Mouse (Mus musculus) heart, postnatal 0 days (tissue): ENCODE measurements around the gene Lmbrd2. TPM values are rescaled to one million over a fixed set of nuclear protein-coding genes. Genes with fewer than 3 reads are reported as not detected.
"Not testable (repeated sequence)": the region's sequence is repeated elsewhere in the genome, so short reads cannot be mapped to it uniquely, and the experiment has no call there.

ENCODE experiments used
- ATAC-seq: fragments of 200-750 bp; cut with Nextera tagmentation; 2 replicates; pipeline ENCODE4 v1.8.0; 2017; ENCODE audit warnings: low read depth, moderate number of reproducible peaks, moderate library complexity; ENCODE audit not compliant: insufficient read depth
- DNase-seq: peaks from one replicate; pipeline ENCODE4 v3.0.0-alpha.2; 2016; ENCODE audit warnings: low spot score
- H3K27ac ChIP-seq: fragments of 300-500 bp; sonication (generic); 2 replicates; pipeline ENCODE4 v1.5.1; 2014; ENCODE audit warnings: low read depth, mild to moderate bottlenecking
- H3K27me3 ChIP-seq: fragments of 300-500 bp; sonication (generic); 2 replicates; pipeline ENCODE4 v1.6.1; 2014; ENCODE audit warnings: low read length, mixed read lengths; ENCODE audit not compliant: control insufficient read depth, insufficient read depth
- H3K36me3 ChIP-seq: fragments of 300-500 bp; sonication (generic); replicated peaks from 2 replicates; pipeline ENCODE4 v1.6.1; 2014; ENCODE audit warnings: low read length, mixed read lengths; ENCODE audit not compliant: control insufficient read depth, insufficient read depth
- H3K4me1 ChIP-seq: fragments of 300-500 bp; sonication (generic); 2 replicates; pipeline ENCODE4 v1.6.1; 2014; ENCODE audit warnings: antibody characterized with exemption; ENCODE audit not compliant: control insufficient read depth, insufficient read depth
- H3K4me2 ChIP-seq: fragments of 300-500 bp; sonication (generic); 2 replicates; pipeline ENCODE4 v1.6.1; 2014; ENCODE audit warnings: low read depth, mild to moderate bottlenecking, low read length, moderate library complexity
- H3K4me3 ChIP-seq: fragments of 300-500 bp; sonication (generic); 2 replicates; pipeline ENCODE4 v1.5.1; 2014; ENCODE audit warnings: low read depth, low read length
- H3K9ac ChIP-seq: fragments of 300-500 bp; sonication (generic); replicated peaks from 2 replicates; pipeline ENCODE4 v1.6.1; 2014; ENCODE audit warnings: low read depth, low read length, mixed read lengths
- H3K9me3 ChIP-seq: fragments of 300-500 bp; sonication (generic); replicated peaks from 2 replicates; pipeline ENCODE4 v1.6.1; 2016; ENCODE audit warnings: low read length; ENCODE audit not compliant: control insufficient read depth
- CTCF ChIP-seq: IDR thresholded peaks from 2 replicates; pipeline ENCODE4 v1.5.1; 2016; ENCODE audit warnings: antibody characterized with exemption, control low read depth, low read depth
- EP300 ChIP-seq: IDR thresholded peaks from 2 replicates; pipeline ENCODE4 v1.6.1; 2016; ENCODE audit warnings: antibody characterized with exemption, low read depth
- whole genome bisulfite sequencing: fragments of 180-500 bp; shearing (Covaris S2); extraction: QIAGEN DNeasy Blood & Tissue Kit; methylation state at CpG from one replicate; pipeline ENCODE4 v1.1.7; 2014; 5-methylcytosine and 5-hydroxymethylcytosine counted together
- polyA plus RNA-seq: library from polyadenylated mRNA; unstranded; fragments of >200 nt; fragmentation: Nextera tagmentation; extraction: Ambion mirVana; gene quantifications from 2 replicates; pipeline ENCODE4 v1.2.1, GENCODE M21; 2015
- total RNA-seq: library from RNA; depleted of rRNA; stranded (reverse); fragments of >200 nt; gene quantifications from 2 replicates; pipeline ENCODE4 v1.2.3, GENCODE M21; 2014; ENCODE audit warnings: low replicate concordance

Gene Lmbrd2
- total and polyA plus RNA-seq, 2 experiments from 2014 or later = 1.3 to 14.8 TPM

DNA sequence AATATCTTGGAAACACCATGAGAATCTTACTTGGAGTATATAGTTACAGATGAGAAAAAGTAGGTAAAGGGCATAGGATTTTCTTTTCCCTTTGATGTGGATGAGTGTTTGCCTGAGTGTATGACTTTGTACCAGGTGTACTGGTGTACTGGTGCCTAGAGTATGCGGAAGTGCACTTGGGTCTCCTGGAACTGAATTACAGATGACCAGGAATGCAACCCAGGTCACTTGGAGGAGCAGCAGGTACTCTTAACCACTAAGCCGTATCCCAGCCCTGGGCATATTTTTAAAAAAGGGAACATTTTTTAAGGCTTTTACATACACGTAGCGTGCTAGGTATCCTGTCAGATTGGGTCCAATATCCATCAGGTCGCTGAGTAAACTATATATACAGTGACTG is 43.6 kb downstream of the Lmbrd2 start:
- WGBS = 92% methylated on average over 5 of the region's 5 CpGs
- H3K9ac ChIP-seq = no peak overlapping the region
- H3K4me2 ChIP-seq = no peak overlapping the region
- no peak for DNase-seq
- no peaks in the 10 kb centered on the region for H3K27me3 ChIP-seq
- no peak overlapping the region for H3K27ac ChIP-seq
- H3K36me3 ChIP-seq = peaks cover 24% of the 10 kb centered on the region
- no peaks in the 10 kb centered on the region for H3K9me3 ChIP-seq
- no peaks in the 10 kb centered on the region for H3K4me1 ChIP-seq
- ATAC-seq = no peak
- TF ChIP-seq EP300 = no peak
- TF ChIP-seq CTCF = no peak
- no peak overlapping the region for H3K4me3 ChIP-seq

DNA sequence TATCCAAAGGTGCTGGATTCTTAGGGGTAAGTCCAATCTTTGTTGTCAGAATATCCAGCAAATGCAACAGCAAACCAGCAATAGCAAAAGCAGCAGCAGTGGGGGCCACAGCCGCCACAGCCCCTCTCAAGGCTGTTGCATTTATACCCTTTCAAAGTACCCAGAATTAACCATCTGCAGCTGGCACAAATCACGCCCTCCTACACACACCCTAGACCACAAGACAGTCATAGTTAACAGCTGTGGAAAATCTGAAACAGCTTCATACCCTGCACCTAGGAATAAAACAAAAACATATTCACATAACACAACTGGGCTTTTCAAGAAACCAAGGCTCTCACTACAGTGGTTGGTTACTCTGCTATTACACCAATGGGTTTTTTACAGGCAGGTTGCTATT is 49.4 kb downstream of the Lmbrd2 start:
- Histone ChIP-seq H3K4me2 (no peak overlapping the region), H3K9ac (no peak overlapping the region), H3K36me3 (peaks cover 30% of the 10 kb centered on the region), H3K4me3 (no peak overlapping the region), H3K27me3 (no peaks in the 10 kb centered on the region), H3K27ac (no peak overlapping the region), H3K9me3 (no peaks in the 10 kb centered on the region), H3K4me1 (no peaks in the 10 kb centered on the region)
- 92% methylated on average over 2 of the region's 2 CpGs for WGBS
- DNase-seq (no peak), ATAC-seq (no peak)
- TF ChIP-seq CTCF = no peak
- TF ChIP-seq EP300 = no peak

- H3K27ac ChIP-seq = not testable (repeated sequence)
These were observed 52.3 kb downstream of the Lmbrd2 start for GRCm38 (mm10) chr15:9192685-9193084.

DNA sequence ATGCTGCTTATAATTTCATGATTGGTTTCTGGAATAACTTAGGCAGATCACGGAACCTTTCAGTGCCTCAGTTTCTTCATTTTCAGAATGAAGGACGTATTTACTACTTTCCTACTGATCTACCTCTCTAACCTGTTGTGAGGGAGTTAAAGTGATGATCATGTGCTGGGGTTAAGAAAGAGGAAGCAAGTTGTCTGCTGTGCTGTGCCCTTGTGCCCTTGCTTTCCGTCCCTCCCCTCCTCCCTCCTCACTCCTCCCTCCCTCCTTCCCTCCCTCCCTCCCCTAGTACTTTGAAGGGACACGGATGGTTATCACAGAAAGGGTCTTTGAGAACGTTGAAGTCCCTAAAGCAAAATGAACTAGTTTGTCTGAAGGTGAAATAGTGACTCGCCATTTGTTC is 58.1 kb downstream of the Lmbrd2 start:
- H3K9me3 ChIP-seq = no peaks in the 10 kb centered on the region
- H3K4me2 ChIP-seq = no peak overlapping the region
- no peaks in the 10 kb centered on the region for H3K27me3 ChIP-seq
- TF ChIP-seq CTCF (no peak), EP300 (no peak)
- ATAC-seq (no peak), DNase-seq (no peak)
- H3K9ac ChIP-seq = no peak overlapping the region
- H3K4me3 ChIP-seq = no peak overlapping the region
- H3K27ac ChIP-seq = no peak overlapping the region
- peaks cover 16% of the 10 kb centered on the region for H3K36me3 ChIP-seq
- H3K4me1 ChIP-seq = no peaks in the 10 kb centered on the region
- 55% methylated on average over 6 of the region's 6 CpGs for WGBS

More at GRCm38 (mm10) chr15:9192685-9193084, 52.3 kb downstream of the Lmbrd2 start:
- not testable (repeated sequence) for H3K4me3 ChIP-seq, H3K4me1 ChIP-seq, ATAC-seq, H3K4me2 ChIP-seq, H3K27me3 ChIP-seq, H3K9me3 ChIP-seq, H3K9ac ChIP-seq, DNase-seq
- 0 out of 2 replicates have a peak, but pooled peaks have one; percentile 15 for TF ChIP-seq CTCF
- H3K36me3 ChIP-seq = peaks cover 31% of the 10 kb centered on the region

DNA sequence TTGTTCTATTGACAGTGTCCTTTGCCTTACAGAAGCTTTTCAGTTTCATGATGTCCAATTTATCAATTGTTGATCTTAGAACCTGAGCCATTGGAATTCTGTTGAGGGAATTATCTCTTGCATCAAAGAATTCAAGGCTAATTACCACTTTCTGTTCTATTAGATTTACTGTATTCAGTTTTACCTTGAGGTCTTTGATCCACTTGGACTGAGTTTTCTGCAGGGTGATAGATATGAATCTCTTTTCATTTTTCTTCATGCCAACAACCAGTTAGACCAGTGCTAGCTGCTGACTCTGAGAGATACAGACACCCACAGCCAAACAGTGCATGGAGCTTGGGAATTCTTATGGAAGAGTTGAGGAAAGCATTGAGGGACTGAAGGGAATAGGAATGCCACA is 71.5 kb downstream of the Lmbrd2 start:
- DNase-seq (no peak), ATAC-seq (no peak)
- Histone ChIP-seq H3K4me2 (no peak overlapping the region), H3K9ac (no peak overlapping the region), H3K4me1 (no peaks in the 10 kb centered on the region), H3K27ac (no peak overlapping the region), H3K4me3 (no peak overlapping the region), H3K27me3 (no peaks in the 10 kb centered on the region), H3K9me3 (no peaks in the 10 kb centered on the region), H3K36me3 (no peaks in the 10 kb centered on the region)
- TF ChIP-seq CTCF = no peak
- no peak for TF ChIP-seq EP300

DNA sequence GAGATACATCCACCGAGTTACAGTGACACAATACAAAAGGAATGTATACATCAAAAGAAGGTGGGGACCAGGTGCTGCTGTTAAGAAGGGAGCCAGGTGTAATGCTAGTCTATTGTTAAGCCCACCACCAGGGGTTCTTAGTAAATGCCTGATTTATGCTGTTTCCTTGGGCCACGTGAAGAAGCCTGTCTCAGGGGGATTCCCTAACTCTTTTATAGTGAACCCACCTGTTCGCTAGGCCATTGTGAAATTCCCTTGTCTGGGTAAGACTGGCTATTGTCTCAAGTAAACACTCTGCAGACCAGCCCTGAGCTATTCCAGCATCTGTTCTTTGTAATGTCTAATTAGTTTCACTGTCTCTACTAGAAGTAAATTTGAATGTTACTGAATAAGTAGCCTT is 72.7 kb downstream of the Lmbrd2 start:
- WGBS = 69% methylated on average over 3 of the region's 3 CpGs
- H3K4me2 ChIP-seq, H3K4me1 ChIP-seq, H3K9me3 ChIP-seq, H3K4me3 ChIP-seq, H3K27me3 ChIP-seq, ATAC-seq, H3K9ac ChIP-seq, H3K36me3 ChIP-seq, DNase-seq, H3K27ac ChIP-seq: not testable (repeated sequence)

DNA sequence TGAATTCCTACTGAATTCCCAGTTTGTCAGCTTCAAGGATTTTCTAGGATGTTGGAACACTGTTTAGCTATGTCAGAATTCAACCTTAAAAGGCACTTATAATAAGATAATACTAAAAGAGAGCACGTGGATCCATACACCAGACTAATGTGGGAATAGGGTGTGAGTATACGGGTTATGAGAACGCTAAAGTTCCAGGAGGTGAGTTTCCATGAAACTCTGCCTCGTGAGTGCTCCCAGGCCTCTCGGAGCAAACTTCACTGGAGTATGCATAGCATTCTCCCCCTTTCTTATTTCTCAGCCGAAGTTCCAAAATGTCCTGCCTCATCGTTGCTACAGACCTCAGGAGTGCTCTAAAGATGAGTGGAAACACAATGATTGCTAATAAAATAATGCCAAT is 73.1 kb downstream of the Lmbrd2 start:
- not testable (repeated sequence) for DNase-seq, ATAC-seq
- WGBS = 69% methylated on average over 7 of the region's 7 CpGs

More for the DNA sequence above, 73.1 kb downstream of the Lmbrd2 start:
- H3K4me2 ChIP-seq, H3K4me3 ChIP-seq, H3K27me3 ChIP-seq, H3K9me3 ChIP-seq, H3K27ac ChIP-seq, H3K36me3 ChIP-seq, H3K9ac ChIP-seq, H3K4me1 ChIP-seq: not testable (repeated sequence)
